Mouse (Mus musculus) cortical plate, adult 2 months (tissue): ENCODE data around the gene Zcchc2. TPM values are rescaled to one million over a fixed set of nuclear protein-coding genes. Genes with fewer than 3 reads are reported as not detected.

Experiments used
- H3K27ac ChIP-seq: fragments of 200-500 bp; 2 replicates; pipeline ENCODE4 v1.5.1; 2012; ENCODE audit warnings: low read length, control low read depth, inconsistent platforms; ENCODE audit not compliant: insufficient read depth
- H3K4me1 ChIP-seq: fragments of 200-500 bp; 2 replicates; pipeline ENCODE4 v1.6.1; 2011; ENCODE audit warnings: low read length; ENCODE audit not compliant: control insufficient read depth, insufficient read depth
- H3K4me3 ChIP-seq: fragments of 200-500 bp; 2 replicates; pipeline ENCODE4 v1.5.1; 2011; ENCODE audit warnings: mild to moderate bottlenecking, low read length, control low read depth; ENCODE audit not compliant: insufficient read depth
- CTCF ChIP-seq: fragments of 200-500 bp; IDR thresholded peaks from 2 replicates; pipeline ENCODE4 v1.5.1; 2011; ENCODE audit warnings: mild to moderate bottlenecking, control low read depth, low read length; ENCODE audit not compliant: insufficient read depth; ENCODE audit errors: extremely low read depth
- POLR2A ChIP-seq: fragments of 200-500 bp; IDR thresholded peaks from 2 replicates; pipeline ENCODE4 v1.6.1; 2011; ENCODE audit warnings: mild to moderate bottlenecking, low read length, control low read depth; ENCODE audit not compliant: insufficient read depth; ENCODE audit errors: extremely low read depth
- polyA plus RNA-seq: library from polyadenylated mRNA; depleted of rRNA; stranded (reverse); fragments of >200 nt; gene quantifications from 2 replicates; pipeline ENCODE4 v1.2.3, GENCODE M21; 2012

Gene Zcchc2
- polyA plus RNA-seq, 1 experiment: 19.6 TPM

- H3K4me1 ChIP-seq: no peaks in the 10 kb centered on the region
- H3K4me3 ChIP-seq: no peak overlapping the region
- H3K27ac ChIP-seq: no peak overlapping the region
- TF ChIP-seq CTCF (no peak), POLR2A (no peak)
These were observed 2.0 kb upstream of the Zcchc2 start for GRCm38 (mm10) chr1:105988171-105988570.

GRCm38 (mm10) chr1:105988903-105989639 is 1.1 kb upstream of the Zcchc2 start:
- TF ChIP-seq POLR2A (no peak), CTCF (no peak)
- no peaks in the 10 kb centered on the region for H3K4me1 ChIP-seq
- peak overlapping the region; percentile 83; the same call in 1 of the 2 replicates for H3K4me3 ChIP-seq
- no peak overlapping the region for H3K27ac ChIP-seq

- H3K27ac ChIP-seq: 0 out of 2 replicates have a peak overlapping the region, but pooled peaks have one; percentile 33
- peak overlapping the region; percentile 83 for H3K4me3 ChIP-seq
- no peaks in the 10 kb centered on the region for H3K4me1 ChIP-seq
- TF ChIP-seq CTCF (no peak), POLR2A (no peak)
These were observed 594 bp upstream of the Zcchc2 start for GRCm38 (mm10) chr1:105989640-105989984.

- no peaks in the 10 kb centered on the region for H3K4me1 ChIP-seq
- H3K27ac ChIP-seq: peak overlapping the region; percentile 94
- H3K4me3 ChIP-seq: peak overlapping the region; percentile 83
- TF ChIP-seq POLR2A (no peak), CTCF (no peak)
These were observed 930 bp downstream of the Zcchc2 start for GRCm38 (mm10) chr1:105990911-105991761.

GRCm38 (mm10) chr1:105991931-105992837 is 2.0 kb downstream of the Zcchc2 start:
- H3K27ac ChIP-seq: no peak overlapping the region
- TF ChIP-seq CTCF (no peak), POLR2A (no peak)
- peak overlapping the region; percentile 83 for H3K4me3 ChIP-seq
- peaks cover under 1% of the 10 kb centered on the region; the same call in 1 of the 2 replicates for H3K4me1 ChIP-seq

- H3K27ac ChIP-seq: peak overlapping the region; percentile 54; the same call in 1 of the 2 replicates
These were observed 3.0 kb downstream of the Zcchc2 start for GRCm38 (mm10) chr1:105993196-105993595.

GRCm38 (mm10) chr1:105993601-105994209 is 3.5 kb downstream of the Zcchc2 start:
- TF ChIP-seq CTCF (no peak), POLR2A (0 out of 2 replicates have a peak, but pooled peaks have one; percentile 18)
- Histone ChIP-seq H3K4me3 (peak overlapping the region; percentile 83), H3K27ac (peak overlapping the region; percentile 54; the same call in 1 of the 2 replicates), H3K4me1 (peaks cover 1% of the 10 kb centered on the region; the same call in 1 of the 2 replicates)

More at GRCm38 (mm10) chr1:105993196-105993595, 3.0 kb downstream of the Zcchc2 start:
- TF ChIP-seq CTCF (no peak), POLR2A (no peak)
- Histone ChIP-seq H3K4me1 (peaks cover 1% of the 10 kb centered on the region; the same call in 1 of the 2 replicates), H3K4me3 (peak overlapping the region; percentile 83)

GRCm38 (mm10) chr1:105995966-105996365 is 5.8 kb downstream of the Zcchc2 start:
- Histone ChIP-seq H3K4me3 (no peak overlapping the region), H3K27ac (no peak overlapping the region), H3K4me1 (peaks cover 1% of the 10 kb centered on the region; the same call in 1 of the 2 replicates)
- no peak for TF ChIP-seq POLR2A
- no peak for TF ChIP-seq CTCF

GRCm38 (mm10) chr1:105997282-105997681 is 7.1 kb downstream of the Zcchc2 start:
- Histone ChIP-seq H3K4me1 (peaks cover 1% of the 10 kb centered on the region; the same call in 1 of the 2 replicates), H3K4me3 (no peak overlapping the region), H3K27ac (no peak overlapping the region)
- no peak for TF ChIP-seq CTCF
- TF ChIP-seq POLR2A: no peak
